Mouse (Mus musculus) heart, postnatal 0 days (tissue): Measurements from ENCODE around the gene Ppp2r2c.

Source experiments
- CTCF ChIP-seq: IDR thresholded peaks from 2 replicates; pipeline ENCODE4 v1.5.1; 2016; ENCODE audit warnings: antibody characterized with exemption, control low read depth, low read depth
- EP300 ChIP-seq: IDR thresholded peaks from 2 replicates; pipeline ENCODE4 v1.6.1; 2016; ENCODE audit warnings: antibody characterized with exemption, low read depth

- TF ChIP-seq EP300 = no peak
- no peak for TF ChIP-seq CTCF
Observed at GRCm38 (mm10) chr5:36989625-36989977, 121.3 kb downstream of the Ppp2r2c start.
